Mouse (Mus musculus) small intestine, adult 2 months (tissue): ENCODE data around the gene Tmem206. TPM values are rescaled to one million over a fixed set of nuclear protein-coding genes. Genes with fewer than 3 reads are reported as not detected.

Experiments used
- H3K27ac ChIP-seq: fragments of 200-500 bp; 2 replicates; pipeline ENCODE4 v1.5.1; 2012; ENCODE audit warnings: low read depth, low read length, control low read depth, inconsistent platforms; ENCODE audit not compliant: insufficient read depth
- H3K27me3 ChIP-seq: fragments of 200-500 bp; 2 replicates; pipeline ENCODE4 v1.6.1; 2012; ENCODE audit warnings: mild to moderate bottlenecking, moderate library complexity, low read length, inconsistent platforms; ENCODE audit not compliant: control insufficient read depth, insufficient read depth
- H3K36me3 ChIP-seq: fragments of 200-500 bp; 2 replicates; pipeline ENCODE4 v1.6.1; 2012; ENCODE audit warnings: mild to moderate bottlenecking, low read length, control low read depth, inconsistent platforms; ENCODE audit not compliant: control insufficient read depth, insufficient read depth
- H3K4me1 ChIP-seq: fragments of 200-500 bp; 2 replicates; pipeline ENCODE4 v1.6.1; 2012; ENCODE audit warnings: low read length, inconsistent platforms, mixed read lengths; ENCODE audit not compliant: control insufficient read depth, insufficient read depth, insufficient read length
- H3K4me3 ChIP-seq: fragments of 200-500 bp; 2 replicates; pipeline ENCODE4 v1.5.1; 2012; ENCODE audit warnings: low read depth, mild to moderate bottlenecking, control low read depth, inconsistent platforms, low read length, moderate library complexity
- CTCF ChIP-seq: fragments of 200-500 bp; IDR thresholded peaks from 2 replicates; pipeline ENCODE4 v1.5.1; 2012; ENCODE audit warnings: low read depth, mild to moderate bottlenecking, control low read depth, inconsistent platforms, low read length, moderate library complexity, mixed read lengths; ENCODE audit not compliant: insufficient replicate concordance, insufficient read length; ENCODE audit errors: extremely low read depth
- POLR2A ChIP-seq: fragments of 200-500 bp; IDR thresholded peaks from 2 replicates; pipeline ENCODE4 v1.6.1; 2012; ENCODE audit warnings: low read depth, mild to moderate bottlenecking, control low read depth, inconsistent platforms, low read length, moderate library complexity
- WGBS: fragments of 180-500 bp; shearing (Covaris S2); methylation state at CpG from one replicate; pipeline ENCODE4 v1.1.7; 2018; 5-methylcytosine and 5-hydroxymethylcytosine counted together
- polyA plus RNA-seq: library from polyadenylated mRNA; depleted of rRNA; stranded (reverse); fragments of >200 nt; gene quantifications from 2 replicates; pipeline ENCODE4 v1.2.3, GENCODE M21; 2012; rRNA removed

The Tmem206 gene
- polyA plus RNA-seq: 2.2 and 2.7 TPM in 2 replicates

GRCm38 (mm10) chr1:191325726-191326232 lies at the start of gene Tmem206:
Gene Tmem206, plus strand, starts transcription at chr1:191325912.
- Histone ChIP-seq H3K36me3 (no peaks in the 10 kb centered on the region), H3K4me1 (peaks cover 20% of the 10 kb centered on the region; the same call in 1 of the 2 replicates), H3K27ac (no peak within 1 kb of the TSS), H3K27me3 (no peaks in the 10 kb centered on the region), H3K4me3 (peak within 1 kb of the TSS; percentile 81)
- under 1% methylated on average over 42 of the region's 42 CpGs for WGBS
- TF ChIP-seq CTCF (no peak), POLR2A (peak; percentile 85)

GRCm38 (mm10) chr1:191276181-191276580 lies 49.5 kb upstream of the Tmem206 start:
- peaks cover 13% of the 10 kb centered on the region for H3K4me1 ChIP-seq
- TF ChIP-seq CTCF (no peak), POLR2A (no peak)
- 72% methylated on average over 7 of the region's 7 CpGs for WGBS
- H3K36me3 ChIP-seq: no peaks in the 10 kb centered on the region
- H3K27ac ChIP-seq: no peak overlapping the region
- H3K27me3 ChIP-seq: no peaks in the 10 kb centered on the region
- no peak overlapping the region for H3K4me3 ChIP-seq

GRCm38 (mm10) chr1:191277549-191278059 lies 48.1 kb upstream of the Tmem206 start:
- TF ChIP-seq POLR2A (no peak), CTCF (no peak)
- Histone ChIP-seq H3K27me3 (no peaks in the 10 kb centered on the region), H3K4me3 (no peak overlapping the region), H3K27ac (peak overlapping the region; percentile 0; the same call in 1 of the 2 replicates), H3K36me3 (no peaks in the 10 kb centered on the region), H3K4me1 (peaks cover 14% of the 10 kb centered on the region)
- WGBS: 9% methylated on average over 14 of the region's 14 CpGs

- 67% methylated on average over 4 of the region's 4 CpGs for WGBS
- Histone ChIP-seq H3K27ac (0 out of 2 replicates have a peak overlapping the region, but pooled peaks have one; percentile 0), H3K4me1 (peaks cover 21% of the 10 kb centered on the region), H3K27me3 (no peaks in the 10 kb centered on the region), H3K4me3 (no peak overlapping the region), H3K36me3 (no peaks in the 10 kb centered on the region)
- TF ChIP-seq POLR2A (no peak), CTCF (no peak)
Observed at GRCm38 (mm10) chr1:191278324-191278723, 47.4 kb upstream of the Tmem206 start.

DNA sequence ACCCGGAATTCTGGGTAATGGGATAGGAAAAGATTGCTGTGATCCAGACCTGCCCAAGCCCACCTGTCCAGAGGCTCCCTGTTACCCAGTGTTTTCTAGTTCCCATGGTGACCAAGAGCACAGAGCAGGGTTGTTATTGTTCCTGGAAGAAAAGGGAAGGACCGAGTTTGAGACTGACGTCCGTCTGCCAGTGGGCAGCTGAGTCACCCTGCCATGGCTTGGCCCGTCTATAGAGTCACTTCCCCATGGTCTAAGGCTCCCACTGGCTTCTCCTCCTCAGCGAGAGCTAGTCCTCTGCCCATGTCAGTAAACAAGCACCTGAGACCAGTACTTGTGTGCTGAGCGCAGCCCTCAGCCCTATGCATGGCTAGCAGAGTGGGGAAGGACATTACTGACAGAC lies 44.5 kb upstream of the Tmem206 start:
- H3K4me3 ChIP-seq: no peak overlapping the region
- no peak overlapping the region for H3K27ac ChIP-seq
- peaks cover 31% of the 10 kb centered on the region for H3K4me1 ChIP-seq
- WGBS: 65% methylated on average over 7 of the region's 7 CpGs
- no peaks in the 10 kb centered on the region for H3K36me3 ChIP-seq
- no peaks in the 10 kb centered on the region for H3K27me3 ChIP-seq
- no peak for TF ChIP-seq CTCF
- TF ChIP-seq POLR2A: no peak

GRCm38 (mm10) chr1:191282319-191282718 lies 43.4 kb upstream of the Tmem206 start:
- Histone ChIP-seq H3K27ac (no peak overlapping the region), H3K36me3 (no peaks in the 10 kb centered on the region), H3K27me3 (no peaks in the 10 kb centered on the region), H3K4me3 (no peak overlapping the region), H3K4me1 (peaks cover 28% of the 10 kb centered on the region)
- TF ChIP-seq CTCF (no peak), POLR2A (no peak)
- WGBS: 84% methylated on average over 1 of the region's 1 CpGs

DNA sequence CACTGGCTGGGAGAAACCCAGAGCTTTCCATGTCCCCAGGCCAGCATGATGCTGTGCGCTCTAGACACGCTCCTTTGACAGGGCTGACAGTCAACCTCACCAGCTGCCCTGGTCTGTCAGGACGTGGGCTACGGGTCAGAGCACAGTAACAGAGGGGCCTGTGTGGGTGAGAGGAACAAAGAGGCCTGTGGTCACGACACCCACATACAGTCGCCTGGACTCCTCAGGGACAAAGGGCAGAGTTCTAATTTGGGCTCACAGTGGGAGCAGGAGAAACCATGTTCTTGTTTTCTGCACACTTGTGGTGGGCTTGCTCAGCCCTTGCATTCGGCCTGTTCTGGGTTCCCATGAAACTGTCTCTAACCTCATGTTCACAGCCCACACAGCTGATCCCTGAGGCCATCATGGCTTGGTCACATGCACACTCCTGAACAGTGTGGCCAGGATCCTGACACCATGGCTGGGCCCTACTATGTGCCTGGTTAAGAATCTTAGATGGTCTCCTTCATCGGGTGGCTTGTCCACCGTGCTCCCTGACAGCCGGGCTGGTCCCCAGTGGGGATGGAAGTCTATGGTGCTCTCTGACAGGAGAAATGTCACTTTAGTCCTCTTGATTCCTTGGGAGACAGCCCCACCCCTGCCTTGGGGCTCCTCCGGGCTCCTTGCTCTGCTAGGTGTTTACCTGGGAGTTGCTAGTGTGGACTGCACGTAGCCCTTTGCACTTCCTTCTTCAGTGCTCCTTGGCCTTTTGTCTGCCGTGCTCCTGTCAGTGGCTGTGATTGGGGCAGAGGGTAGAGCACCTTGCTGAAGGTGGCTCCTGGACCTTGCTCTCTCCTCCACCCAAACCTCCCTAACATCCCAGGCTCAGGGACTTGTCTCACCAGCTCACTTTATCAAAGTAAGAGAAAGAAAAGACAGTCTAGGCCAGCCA lies 42.3 kb upstream of the Tmem206 start:
- no peak overlapping the region for H3K4me3 ChIP-seq
- no peaks in the 10 kb centered on the region for H3K36me3 ChIP-seq
- H3K27ac ChIP-seq: peak overlapping the region; percentile 93
- TF ChIP-seq CTCF: no peak
- peak; percentile 16; the same call in 1 of the 2 replicates for TF ChIP-seq POLR2A
- peaks cover 20% of the 10 kb centered on the region for H3K4me1 ChIP-seq
- 57% methylated on average over 13 of the region's 13 CpGs for WGBS
- no peaks in the 10 kb centered on the region for H3K27me3 ChIP-seq
